Mouse (Mus musculus): Measurements from ENCODE around the gene Dusp16. TPM values are rescaled to one million over a fixed set of nuclear protein-coding genes. Genes with fewer than 3 reads are reported as not detected.
A peak's percentile ranks its signal among the peaks of the same experiment; 100 is the strongest.

Gene Dusp16
- polyA plus RNA-seq (2015; fragmentation: Nextera tagmentation; extraction: Ambion mirVana) = 13.0 and 13.9 TPM in 2 replicates

DNA sequence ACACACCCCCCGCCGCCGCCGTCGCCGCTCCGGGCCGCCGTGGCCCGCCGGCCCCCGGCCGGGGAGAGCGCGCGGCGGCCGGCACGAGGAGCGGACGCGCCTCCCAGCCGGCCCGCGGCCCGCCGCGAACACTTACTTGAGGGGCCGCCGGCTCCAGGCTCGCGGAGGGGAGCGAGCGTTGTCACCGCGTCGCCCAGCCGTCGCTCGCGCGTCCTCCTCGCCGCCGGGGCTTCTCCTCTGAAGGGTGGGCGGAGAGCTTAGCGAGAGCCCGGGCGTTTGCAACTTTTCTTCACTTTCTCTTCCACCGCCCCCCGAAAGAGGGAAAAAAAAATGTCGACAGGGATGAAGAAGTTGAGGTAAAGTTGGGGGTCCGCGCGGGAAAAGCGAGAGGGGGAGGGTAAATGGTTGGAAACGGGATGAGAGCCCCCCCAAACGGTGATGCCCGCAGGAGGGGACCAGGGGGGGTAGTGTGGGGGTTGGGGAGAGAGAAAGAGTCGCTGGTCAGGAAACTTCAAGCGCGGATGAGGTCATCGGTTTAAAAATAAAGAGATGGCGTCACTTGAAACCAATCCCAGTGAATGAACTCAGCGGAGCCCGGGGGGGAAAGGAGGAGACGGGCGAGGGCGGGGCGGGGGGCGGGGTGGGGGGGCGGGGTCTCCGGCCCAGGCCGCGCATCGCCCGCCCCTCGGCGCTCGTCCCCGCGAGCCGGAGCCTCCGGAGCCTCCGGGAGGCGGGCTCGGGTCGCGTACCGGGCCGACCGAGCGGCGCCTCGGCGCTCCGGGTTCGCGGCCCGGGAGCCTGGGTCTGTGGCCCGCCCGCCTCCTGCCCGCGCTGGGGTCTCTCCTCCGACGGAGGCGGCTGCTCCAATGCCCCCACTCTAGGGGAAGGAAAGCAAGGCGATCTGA is at the start of gene Dusp16:
Gene Dusp16 (minus strand): TSS at position 485 of the 905 bp plus-strand sequence.
- under 1% methylated on average over 85 of the region's 108 CpGs for WGBS
- H3K4me2 ChIP-seq (replicated peaks) = peak within 1 kb of the TSS; percentile 78
- ATAC-seq = peak; percentile 91
- H3K27ac ChIP-seq = peak within 1 kb of the TSS; percentile 98
- 0 out of 2 replicates have a peak, but pooled peaks cover 7% of the 10 kb centered on the region for H3K4me1 ChIP-seq (replicated peaks)
- H3K36me3 ChIP-seq = no peaks in the 10 kb centered on the region
- H3K9me3 ChIP-seq = no peaks in the 10 kb centered on the region
- H3K27me3 ChIP-seq (replicated peaks) = no peaks in the 10 kb centered on the region
- peak within 1 kb of the TSS; percentile 77 for H3K4me3 ChIP-seq (replicated peaks)
- peak within 1 kb of the TSS; percentile 93 for H3K9ac ChIP-seq

DNA sequence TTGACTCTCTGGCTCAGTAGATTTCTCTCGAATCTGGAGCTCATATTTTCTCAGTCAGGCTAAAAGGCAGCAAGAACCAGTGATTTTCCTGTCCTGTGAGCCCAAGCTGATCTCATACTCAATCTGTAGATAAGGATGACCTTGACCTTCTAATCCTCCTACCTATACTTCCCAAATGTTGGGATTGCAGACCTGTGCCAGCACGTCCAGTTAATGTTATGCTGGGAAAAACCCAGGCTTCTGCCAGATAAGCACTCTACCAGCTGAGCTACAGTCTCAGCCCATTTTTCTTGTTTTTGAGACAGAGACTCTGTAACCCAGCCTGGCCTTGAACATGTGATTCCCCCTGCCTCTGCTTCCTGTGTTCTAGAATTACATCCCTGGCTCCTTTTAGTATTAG is 47.9 kb upstream of the Dusp16 start:
- Histone ChIP-seq H3K36me3 (no peaks in the 10 kb centered on the region), H3K9me3 (no peaks in the 10 kb centered on the region), H3K4me1 (replicated peaks) (no peaks in the 10 kb centered on the region), H3K27ac (no peak overlapping the region), H3K4me3 (replicated peaks) (no peak overlapping the region), H3K9ac (no peak overlapping the region), H3K4me2 (replicated peaks) (no peak overlapping the region), H3K27me3 (replicated peaks) (no peaks in the 10 kb centered on the region)
- ATAC-seq = no peak
- WGBS = 65% methylated on average over 2 of the region's 2 CpGs

DNA sequence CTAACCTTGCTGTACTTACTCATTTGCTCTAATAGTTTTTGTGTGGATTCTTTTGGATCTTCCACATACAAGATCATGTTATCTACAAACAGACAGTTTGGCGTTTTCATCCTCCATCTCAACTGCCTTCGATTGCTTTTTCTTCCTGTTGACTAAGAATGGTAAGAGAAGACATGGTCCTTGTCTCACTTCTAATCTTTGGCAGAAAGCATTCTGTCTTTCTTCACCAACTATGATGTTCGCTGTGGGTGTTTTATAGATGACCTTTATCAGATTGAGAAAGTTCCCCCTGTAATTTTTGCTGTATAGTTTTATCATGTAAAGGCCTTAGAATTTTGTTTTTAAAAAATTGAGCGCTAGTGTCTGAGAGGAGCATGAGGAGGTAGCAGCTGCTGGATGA is 45.7 kb upstream of the Dusp16 start:
- Histone ChIP-seq H3K4me3 (replicated peaks) (no peak overlapping the region), H3K4me1 (replicated peaks) (no peaks in the 10 kb centered on the region), H3K9me3 (no peaks in the 10 kb centered on the region), H3K27ac (no peak overlapping the region), H3K27me3 (replicated peaks) (no peaks in the 10 kb centered on the region), H3K4me2 (replicated peaks) (no peak overlapping the region), H3K36me3 (no peaks in the 10 kb centered on the region), H3K9ac (no peak overlapping the region)
- WGBS = 88% methylated on average over 4 of the region's 4 CpGs
- no peak for ATAC-seq

GRCm38 (mm10) chr6:134834585-134835251 is 42.3 kb upstream of the Dusp16 start:
- Histone ChIP-seq H3K9ac (no peak overlapping the region), H3K4me3 (replicated peaks) (no peak overlapping the region), H3K27me3 (replicated peaks) (no peaks in the 10 kb centered on the region), H3K4me1 (replicated peaks) (no peaks in the 10 kb centered on the region), H3K36me3 (no peaks in the 10 kb centered on the region), H3K4me2 (replicated peaks) (no peak overlapping the region), H3K9me3 (no peaks in the 10 kb centered on the region), H3K27ac (no peak overlapping the region)
- no peak for ATAC-seq
- 80% methylated on average over 9 of the region's 9 CpGs for WGBS

GRCm38 (mm10) chr6:134830776-134831175 is 38.4 kb upstream of the Dusp16 start:
- no peaks in the 10 kb centered on the region for H3K36me3 ChIP-seq
- peaks cover 5% of the 10 kb centered on the region; the same call in 1 of the 2 replicates for H3K4me1 ChIP-seq (replicated peaks)
- H3K27me3 ChIP-seq (replicated peaks) = no peaks in the 10 kb centered on the region
- WGBS = 2% methylated on average over 10 of the region's 10 CpGs
- H3K9ac ChIP-seq = peak overlapping the region; percentile 59
- ATAC-seq = no peak
- H3K4me2 ChIP-seq (replicated peaks) = peak overlapping the region; percentile 61
- peak overlapping the region; percentile 66 for H3K4me3 ChIP-seq (replicated peaks)
- H3K27ac ChIP-seq = peak overlapping the region; percentile 95; the same call in 1 of the 2 replicates
- no peaks in the 10 kb centered on the region for H3K9me3 ChIP-seq

DNA sequence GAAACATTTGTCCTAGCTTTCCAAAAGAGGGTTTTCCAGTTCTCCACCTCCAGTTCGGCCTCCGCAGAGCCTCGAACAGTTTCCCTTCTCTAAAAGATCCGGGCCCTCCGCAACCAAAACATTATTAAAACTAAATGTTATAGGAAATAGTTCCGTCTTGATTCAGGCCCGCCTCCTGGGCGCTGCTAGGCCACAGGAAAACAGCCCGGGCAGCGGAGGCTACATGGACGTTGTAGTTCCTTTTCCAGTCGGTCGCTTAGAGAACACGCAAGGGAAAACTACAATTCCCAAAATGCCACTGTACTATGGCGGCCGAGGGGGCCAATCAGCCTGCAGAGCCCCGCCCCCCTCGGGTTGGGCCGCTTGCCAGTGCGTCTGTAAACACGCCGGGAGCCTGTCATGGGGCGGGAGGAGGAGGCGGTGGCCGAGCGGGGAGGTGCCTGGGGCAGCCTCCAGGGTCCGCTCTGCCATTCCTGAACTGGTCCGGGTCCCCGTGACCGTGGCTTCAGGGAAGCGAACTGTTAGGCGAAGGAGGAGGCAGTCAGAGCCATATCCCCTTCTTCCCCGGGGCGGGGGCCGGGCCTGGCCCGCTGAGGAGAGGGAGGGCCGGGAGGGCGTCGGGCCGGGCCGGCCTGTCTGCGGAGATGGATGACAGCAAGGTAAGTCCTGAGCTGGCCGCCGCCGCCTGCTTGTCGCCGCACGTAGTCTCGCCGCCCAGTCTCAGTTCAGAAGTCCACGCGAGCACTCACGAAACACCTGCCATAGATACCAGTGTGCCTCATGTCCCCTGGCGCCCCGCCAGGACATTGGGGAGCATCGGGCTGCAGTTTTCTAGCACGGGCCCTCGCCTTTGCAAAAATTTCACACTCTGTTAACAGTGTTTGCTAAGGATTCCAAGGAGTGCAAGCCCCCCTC is 37.6 kb upstream of the Dusp16 start, which contains the start of gene Crebl2:
Gene Crebl2 (plus strand): TSS at position 369 of the 915 bp plus-strand sequence.
- peaks cover 5% of the 10 kb centered on the region; the same call in 1 of the 2 replicates for H3K4me1 ChIP-seq (replicated peaks)
- no peaks in the 10 kb centered on the region for H3K27me3 ChIP-seq (replicated peaks)
- WGBS = under 1% methylated on average over 55 of the region's 58 CpGs
- ATAC-seq = peak; percentile 97
- H3K4me2 ChIP-seq (replicated peaks) = peak within 1 kb of the TSS; percentile 61
- H3K9ac ChIP-seq = peak within 1 kb of the TSS; percentile 59
- H3K27ac ChIP-seq = peak within 1 kb of the TSS; percentile 95
- peak within 1 kb of the TSS; percentile 66 for H3K4me3 ChIP-seq (replicated peaks)
- no peaks in the 10 kb centered on the region for H3K36me3 ChIP-seq
- no peaks in the 10 kb centered on the region for H3K9me3 ChIP-seq

DNA sequence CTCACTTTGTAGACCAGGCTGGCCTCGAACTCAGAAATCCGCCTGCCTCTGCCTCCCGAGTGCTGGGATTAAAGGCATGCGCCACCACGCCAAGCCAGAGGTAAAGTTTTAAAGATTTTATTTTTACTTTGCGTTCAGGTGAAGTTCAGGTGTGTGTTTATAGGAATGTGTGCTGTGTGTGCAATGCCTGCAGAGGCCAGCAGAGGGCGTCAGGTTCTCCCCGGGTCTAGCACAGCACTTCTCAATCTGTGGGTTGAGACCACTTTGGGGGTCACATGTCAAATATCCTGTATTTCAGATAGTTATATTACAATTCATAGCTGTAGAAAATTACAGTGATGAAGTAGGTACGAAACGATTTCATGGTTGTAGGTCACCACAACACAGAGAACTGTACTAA is 30.4 kb upstream of the Dusp16 start:
- Histone ChIP-seq H3K4me3 (replicated peaks) (no peak overlapping the region), H3K27me3 (replicated peaks) (no peaks in the 10 kb centered on the region), H3K36me3 (no peaks in the 10 kb centered on the region), H3K4me2 (replicated peaks) (no peak overlapping the region), H3K27ac (no peak overlapping the region), H3K9me3 (no peaks in the 10 kb centered on the region), H3K9ac (no peak overlapping the region), H3K4me1 (replicated peaks) (no peaks in the 10 kb centered on the region)
- ATAC-seq = no peak
- WGBS = 73% methylated on average over 10 of the region's 10 CpGs

DNA sequence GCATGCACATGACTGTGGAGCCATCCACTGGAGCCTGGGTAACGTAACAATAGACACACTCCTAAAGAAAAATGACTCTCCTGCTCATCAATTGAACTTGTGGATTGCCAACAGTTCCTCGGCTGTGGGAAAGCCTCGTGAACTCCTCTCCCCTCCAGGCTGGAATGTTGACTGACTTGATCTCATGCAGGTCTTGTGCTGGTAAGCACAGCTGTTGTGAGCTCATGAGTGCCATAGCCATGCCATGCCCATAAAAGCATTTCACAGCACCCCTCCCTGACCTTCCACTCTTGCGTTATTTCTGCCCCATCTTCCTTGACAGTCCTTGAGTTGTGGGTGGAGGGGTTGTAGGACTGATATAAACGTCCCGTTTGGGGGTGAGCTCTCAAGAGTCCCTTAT is 28.0 kb upstream of the Dusp16 start:
- Histone ChIP-seq H3K4me3 (replicated peaks) (no peak overlapping the region), H3K36me3 (no peaks in the 10 kb centered on the region), H3K27ac (no peak overlapping the region), H3K9me3 (no peaks in the 10 kb centered on the region), H3K4me2 (replicated peaks) (no peak overlapping the region), H3K27me3 (replicated peaks) (no peaks in the 10 kb centered on the region), H3K9ac (no peak overlapping the region), H3K4me1 (replicated peaks) (no peaks in the 10 kb centered on the region)
- no peak for ATAC-seq
- 47% methylated on average over 6 of the region's 6 CpGs for WGBS

DNA sequence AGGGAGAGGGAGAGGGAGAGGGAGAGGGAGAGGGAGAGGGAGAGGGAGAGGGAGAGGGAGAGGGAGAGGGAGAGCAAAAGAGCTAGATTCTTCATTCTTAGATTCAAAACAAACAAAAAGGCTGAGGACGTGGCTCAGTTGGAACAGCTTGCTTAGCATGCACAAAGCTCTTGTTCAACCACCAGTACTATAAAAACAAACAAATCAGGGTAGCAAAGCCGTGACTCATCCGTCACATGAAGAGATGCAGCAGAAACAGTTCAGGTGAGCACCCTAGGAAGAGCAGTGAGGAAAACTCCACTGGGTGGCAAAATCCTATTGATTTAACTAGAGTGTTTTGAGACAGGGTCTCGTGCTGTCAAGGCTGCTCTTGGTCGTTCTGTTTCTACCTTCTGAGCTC is 27.3 kb upstream of the Dusp16 start:
- Histone ChIP-seq H3K4me2 (replicated peaks) (no peak overlapping the region), H3K9ac (no peak overlapping the region), H3K4me1 (replicated peaks) (no peaks in the 10 kb centered on the region), H3K4me3 (replicated peaks) (no peak overlapping the region), H3K27ac (no peak overlapping the region), H3K9me3 (no peaks in the 10 kb centered on the region), H3K36me3 (no peaks in the 10 kb centered on the region), H3K27me3 (replicated peaks) (no peaks in the 10 kb centered on the region)
- no peak for ATAC-seq
- WGBS = 40% methylated on average over 5 of the region's 5 CpGs

DNA sequence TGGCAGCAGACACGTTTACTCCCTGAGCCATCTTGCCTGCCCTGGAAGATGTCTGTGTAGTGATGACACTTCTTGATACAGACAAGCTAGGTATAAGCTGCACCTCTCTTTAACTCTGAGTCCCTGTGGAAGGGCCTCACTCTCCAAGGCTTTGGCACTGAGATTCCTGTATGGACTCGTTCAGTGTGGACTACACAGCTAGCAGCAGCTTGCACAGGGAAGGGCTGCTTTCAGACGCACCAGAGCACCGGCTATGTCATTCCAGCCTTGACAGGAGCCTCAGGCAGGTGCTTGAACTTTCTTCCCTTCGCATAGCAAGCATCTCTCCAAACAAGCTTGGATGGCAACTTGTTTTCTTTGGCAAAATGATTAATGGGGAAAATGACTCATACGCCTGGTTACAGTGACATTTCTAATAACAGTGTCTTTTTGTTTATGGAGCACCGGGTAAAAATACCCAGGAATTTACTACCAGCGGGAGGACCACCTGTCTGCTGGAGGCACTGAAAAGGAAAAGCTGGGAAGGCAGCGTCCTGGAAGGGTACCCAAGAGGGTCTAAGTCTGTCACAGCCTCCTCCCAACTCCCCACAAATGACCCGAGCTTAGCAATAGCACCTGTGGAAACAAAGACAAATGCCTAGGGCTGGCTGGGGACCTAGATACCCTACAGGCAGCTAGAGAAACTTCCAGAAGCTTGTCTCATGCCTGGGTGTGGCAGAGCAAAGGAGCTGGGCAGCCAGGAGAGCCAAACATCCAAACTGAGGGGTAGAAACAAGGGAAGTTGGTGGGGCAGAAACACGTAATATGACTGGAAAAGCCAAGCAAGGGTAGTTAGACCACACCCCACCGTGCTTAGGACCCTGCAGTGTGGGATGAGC is 24.9 kb upstream of the Dusp16 start:
- no peaks in the 10 kb centered on the region for H3K27me3 ChIP-seq (replicated peaks)
- no peaks in the 10 kb centered on the region for H3K9me3 ChIP-seq
- H3K4me1 ChIP-seq (replicated peaks) = no peaks in the 10 kb centered on the region
- no peaks in the 10 kb centered on the region for H3K36me3 ChIP-seq
- no peak overlapping the region for H3K4me2 ChIP-seq (replicated peaks)
- no peak overlapping the region for H3K9ac ChIP-seq
- 53% methylated on average over 12 of the region's 12 CpGs for WGBS
- H3K4me3 ChIP-seq (replicated peaks) = no peak overlapping the region
- H3K27ac ChIP-seq = no peak overlapping the region
- no peak for ATAC-seq

GRCm38 (mm10) chr6:134813066-134813465 is 20.6 kb upstream of the Dusp16 start:
- Histone ChIP-seq H3K4me2 (replicated peaks) (no peak overlapping the region), H3K36me3 (no peaks in the 10 kb centered on the region), H3K9ac (no peak overlapping the region), H3K27me3 (replicated peaks) (no peaks in the 10 kb centered on the region), H3K4me3 (replicated peaks) (no peak overlapping the region), H3K9me3 (no peaks in the 10 kb centered on the region), H3K27ac (no peak overlapping the region), H3K4me1 (replicated peaks) (no peaks in the 10 kb centered on the region)
- 85% methylated on average over 1 of the region's 1 CpGs for WGBS
- ATAC-seq = no peak
